Mouse (Mus musculus) olfactory bulb, adult 2 months (tissue): ENCODE results near the gene Olfr1312.

Experiments used
- CTCF ChIP-seq: fragments of 200-500 bp; IDR thresholded peaks from 2 replicates; pipeline ENCODE4 v1.5.1; 2012; ENCODE audit warnings: low read depth, mild to moderate bottlenecking, low read length, moderate library complexity; ENCODE audit not compliant: insufficient read depth
- POLR2A ChIP-seq: fragments of 200-500 bp; IDR thresholded peaks from 2 replicates; pipeline ENCODE4 v1.6.1; 2012; ENCODE audit warnings: mild to moderate bottlenecking, low read depth, low read length, moderate library complexity; ENCODE audit not compliant: insufficient read depth

- TF ChIP-seq CTCF, result no peak
- no peak for TF ChIP-seq POLR2A
Observed at GRCm38 (mm10) chr2:112050138-112050537, at the start of gene Olfr1312.
